In the genomic region with DNA sequence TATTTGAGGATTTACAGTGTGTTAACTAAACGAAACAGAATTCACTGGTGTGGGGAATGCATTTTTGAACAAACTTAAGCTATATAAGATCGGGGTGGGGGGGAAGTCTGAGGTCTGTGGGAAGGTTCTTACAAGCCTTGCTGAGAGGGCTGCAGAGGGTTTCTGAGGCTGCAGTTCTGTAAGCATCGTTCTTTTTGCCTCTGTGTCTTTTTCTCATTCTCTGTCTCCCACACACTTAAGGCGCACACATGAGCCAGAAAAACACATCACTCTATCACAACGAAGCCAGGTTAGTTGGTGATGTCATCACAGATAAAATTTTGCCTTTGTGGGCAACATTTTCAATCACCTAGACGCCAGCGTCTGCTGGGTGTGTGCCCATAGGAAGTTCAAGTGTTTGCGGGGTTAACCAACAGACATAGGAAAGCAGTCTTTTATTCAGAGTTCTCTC, we compare ENCODE assay signal across 8 mouse cellular contexts.
DNase-seq lines count a peak whose midpoint lies in the region; ATAC-seq and TF ChIP-seq lines count a peak whose summit lies in the region.

No protein-coding gene starts in this region.

- peak overlapping the region; percentile 78 for H3K4me3 ChIP-seq in embryonic facial prominence, embryonic 14.5 days (ENCODE audit: low read depth, low read length)
- H3K4me3 ChIP-seq in hindbrain, embryonic 15.5 days, result peak overlapping the region; percentile 81
- peak overlapping the region; percentile 64 to 96 for H3K4me3 ChIP-seq in liver, embryonic 14.5 days (ENCODE audit: insufficient read depth in 1 of 2, low read depth in 2 of 2, low read length in 2 of 2)
- peak overlapping the region; percentile 66 for H3K4me3 ChIP-seq in neural tube, embryonic 12.5 days

- H3K9ac ChIP-seq in embryonic facial prominence, embryonic 14.5 days (ENCODE audit: low read depth, low read length), result peak overlapping the region; percentile 85
- peak overlapping the region; percentile 85 for H3K9ac ChIP-seq in hindbrain, embryonic 15.5 days
- peak overlapping the region; percentile 48 for H3K9ac ChIP-seq in liver, embryonic 14.5 days (replicated peaks)
- H3K9ac ChIP-seq in neural tube, embryonic 12.5 days, result peak overlapping the region; percentile 69

- peak; percentile 32 for ATAC-seq in embryonic facial prominence, embryonic 14.5 days (ENCODE audit: low read depth)
- ATAC-seq in hindbrain, embryonic 15.5 days (ENCODE audit: low FRiP score, low read depth), result peak; percentile 51
- ATAC-seq in liver, embryonic 14.5 days (ENCODE audit: insufficient read depth), result peak; percentile 19; the same call in 1 of the 2 replicates
- ATAC-seq in neural tube, embryonic 12.5 days (ENCODE audit: low FRiP score, low read depth), result peak; percentile 27
- no peak for ATAC-seq in erythroid progenitor cell, adult 5-6 weeks (replicated peaks; ENCODE audit: low FRiP score, poor library complexity, severe bottlenecking)

- no peak for TF ChIP-seq EP300 in liver, embryonic 14.5 days (IDR thresholded peaks at IDR 0.05; ENCODE audit: low read depth)

- H3K27ac ChIP-seq in embryonic facial prominence, embryonic 14.5 days (replicated peaks; ENCODE audit: low read depth, low read length), result peak overlapping the region; percentile 98
- peak overlapping the region; percentile 91 for H3K27ac ChIP-seq in hindbrain, embryonic 15.5 days (replicated peaks)
- H3K27ac ChIP-seq in liver, embryonic 14.5 days, result no peak overlapping the region
- peak overlapping the region; percentile 86 for H3K27ac ChIP-seq in neural tube, embryonic 12.5 days

- peak; percentile 18 for DNase-seq in heart, adult 8-10 months (ENCODE audit: low spot score)
- DNase-seq in heart, adult 11 months, result no peak
- peak; percentile 29 for DNase-seq in MN1 (ENCODE audit: low spot score)
- no peak for DNase-seq in embryonic facial prominence, embryonic 14.5 days (ENCODE audit: low spot score)
- DNase-seq in liver, embryonic 14.5 days (ENCODE audit: low read depth in 3 of 3, low spot score in 3 of 3), result no peak

- no peak for TF ChIP-seq CTCF in liver, embryonic 14.5 days (IDR thresholded peaks at IDR 0.05; ENCODE audit: low read depth)

- H3K36me3 ChIP-seq in embryonic facial prominence, embryonic 14.5 days (ENCODE audit: control insufficient read depth, insufficient read depth, low read length), result no peaks in the 10 kb centered on the region
- no peaks in the 10 kb centered on the region for H3K36me3 ChIP-seq in hindbrain, embryonic 15.5 days
- H3K36me3 ChIP-seq in liver, embryonic 14.5 days (replicated peaks; ENCODE audit: control insufficient read depth, insufficient read depth, low read depth), result no peaks in the 10 kb centered on the region
- no peaks in the 10 kb centered on the region for H3K36me3 ChIP-seq in neural tube, embryonic 12.5 days

- no peaks in the 10 kb centered on the region for H3K27me3 ChIP-seq in embryonic facial prominence, embryonic 14.5 days (replicated peaks; ENCODE audit: control insufficient read depth, insufficient read depth, low read length)
- no peaks in the 10 kb centered on the region for H3K27me3 ChIP-seq in hindbrain, embryonic 15.5 days
- no peaks in the 10 kb centered on the region for H3K27me3 ChIP-seq in liver, embryonic 14.5 days (ENCODE audit: control insufficient read depth, insufficient read depth, low read length)
- no peaks in the 10 kb centered on the region for H3K27me3 ChIP-seq in neural tube, embryonic 12.5 days (replicated peaks)

- peaks cover 23% of the 10 kb centered on the region for H3K4me1 ChIP-seq in embryonic facial prominence, embryonic 14.5 days (ENCODE audit: control insufficient read depth, insufficient read depth, low read length)
- peaks cover 34% of the 10 kb centered on the region for H3K4me1 ChIP-seq in hindbrain, embryonic 15.5 days (replicated peaks)
- peaks cover 2 to 3% of the 10 kb centered on the region in 2 experiments; a peak in 2 of 4 replicates for H3K4me1 ChIP-seq in liver, embryonic 14.5 days (replicated peaks; ENCODE audit: control insufficient read depth in 2 of 2, insufficient read depth in 2 of 2, low read length in 1 of 2)
- peaks cover 15% of the 10 kb centered on the region for H3K4me1 ChIP-seq in neural tube, embryonic 12.5 days

- H3K4me2 ChIP-seq in embryonic facial prominence, embryonic 14.5 days (ENCODE audit: low read depth, low read length), result peak overlapping the region; percentile 75
- peak overlapping the region; percentile 67 for H3K4me2 ChIP-seq in hindbrain, embryonic 15.5 days
- H3K4me2 ChIP-seq in liver, embryonic 14.5 days (ENCODE audit: low read depth), result peak overlapping the region; percentile 85
- H3K4me2 ChIP-seq in neural tube, embryonic 12.5 days (replicated peaks), result peak overlapping the region; percentile 63

- no peaks in the 10 kb centered on the region for H3K9me3 ChIP-seq in embryonic facial prominence, embryonic 14.5 days (ENCODE audit: control insufficient read depth, low read length)
- no peaks in the 10 kb centered on the region for H3K9me3 ChIP-seq in hindbrain, embryonic 15.5 days
- no peaks in the 10 kb centered on the region for H3K9me3 ChIP-seq in liver, embryonic 14.5 days (ENCODE audit: control insufficient read depth, low read length)
- no peaks in the 10 kb centered on the region for H3K9me3 ChIP-seq in neural tube, embryonic 12.5 days

- WGBS in embryonic facial prominence, embryonic 14.5 days, result under 1% methylated on average over 8 of the region's 8 CpGs
- whole genome bisulfite sequencing in hindbrain, embryonic 15.5 days, result 1% methylated on average over 8 of the region's 8 CpGs
- WGBS in liver, embryonic 14.5 days (ENCODE audit: insufficient replicate concordance), result 5% methylated on average over 8 of the region's 8 CpGs
- WGBS in neural tube, embryonic 12.5 days, result 3% methylated on average over 8 of the region's 8 CpGs

Comparison
In these comparisons a context has a peak if more than half of its experiments do, and no peak if none do; other contexts are left out.
1. DNase-seq: peak in heart, adult 8-10 months (single experiment) and MN1 (single experiment); none in heart, adult 11 months (single experiment), embryonic facial prominence, embryonic 14.5 days (single experiment) and liver, embryonic 14.5 days (0 of 3).
2. Peak in every context shown above with its lines, with median percentiles within 50 percentile points of each other: H3K4me2 ChIP-seq, H3K4me3 ChIP-seq and H3K9ac ChIP-seq.